Mouse (Mus musculus) forebrain, embryonic 14.5 days (tissue): Measurements from ENCODE around the gene Dach1. TPM values are rescaled to one million over a fixed set of nuclear protein-coding genes. Genes with fewer than 3 reads are reported as not detected.

Experiments used
- ATAC-seq: fragments of 200-750 bp; cut with Nextera tagmentation; 2 replicates; pipeline ENCODE4 v1.8.0; 2017; ENCODE audit warnings: mild to moderate bottlenecking, moderate library complexity
- DNase-seq: peaks from one replicate; pipeline ENCODE4 v3.0.0-alpha.2; 2015; ENCODE audit warnings: low spot score
- H3K27ac ChIP-seq: fragments of 300-500 bp; sonication (generic); 2 replicates; pipeline ENCODE4 v1.5.1; 2014; ENCODE audit warnings: low read depth, mild to moderate bottlenecking, control low read depth, low read length, moderate library complexity
- H3K27me3 ChIP-seq: fragments of 300-500 bp; sonication (generic); replicated peaks from 2 replicates; pipeline ENCODE4 v1.6.1; 2014; ENCODE audit warnings: low read length, control low read depth, mixed read lengths; ENCODE audit not compliant: control insufficient read depth, insufficient read depth
- H3K36me3 ChIP-seq: fragments of 300-500 bp; sonication (generic); 2 replicates; pipeline ENCODE4 v1.6.1; 2014; ENCODE audit warnings: low read length, control low read depth; ENCODE audit not compliant: control insufficient read depth, insufficient read depth
- H3K4me1 ChIP-seq: fragments of 300-500 bp; sonication (generic); 2 replicates; pipeline ENCODE4 v1.6.1; 2014; ENCODE audit warnings: antibody characterized with exemption, low read length, control low read depth; ENCODE audit not compliant: control insufficient read depth, insufficient read depth
- H3K4me2 ChIP-seq: fragments of 300-500 bp; sonication (generic); 2 replicates; pipeline ENCODE4 v1.6.1; 2014; ENCODE audit warnings: mild to moderate bottlenecking, control low read depth, low read length
- H3K4me3 ChIP-seq: fragments of 300-500 bp; sonication (generic); 2 replicates; pipeline ENCODE4 v1.5.1; 2014; ENCODE audit warnings: low read depth, low read length, control low read depth
- H3K9ac ChIP-seq: fragments of 300-500 bp; sonication (generic); 2 replicates; pipeline ENCODE4 v1.6.1; 2014; ENCODE audit warnings: mild to moderate bottlenecking, low read length, control low read depth, moderate library complexity
- H3K9me3 ChIP-seq: fragments of 300-500 bp; sonication (generic); replicated peaks from 2 replicates; pipeline ENCODE4 v1.6.1; 2016; ENCODE audit warnings: low read length, control low read depth, mixed read lengths; ENCODE audit not compliant: control insufficient read depth
- whole genome bisulfite sequencing: fragments of 180-500 bp; shearing (Covaris S2); extraction: QIAGEN DNeasy Blood & Tissue Kit; methylation state at CpG from one replicate; pipeline ENCODE4 v1.1.7; 2014; 5-methylcytosine and 5-hydroxymethylcytosine counted together
- polyA plus RNA-seq: library from polyadenylated mRNA; unstranded; fragments of >200 nt; fragmentation: Nextera tagmentation; extraction: Ambion mirVana; gene quantifications from 2 replicates; pipeline ENCODE4 v1.2.1, GENCODE M21; 2014

Dach1 gene
- polyA plus RNA-seq, 1 experiment from 2014 or later = 10.8 TPM

DNA sequence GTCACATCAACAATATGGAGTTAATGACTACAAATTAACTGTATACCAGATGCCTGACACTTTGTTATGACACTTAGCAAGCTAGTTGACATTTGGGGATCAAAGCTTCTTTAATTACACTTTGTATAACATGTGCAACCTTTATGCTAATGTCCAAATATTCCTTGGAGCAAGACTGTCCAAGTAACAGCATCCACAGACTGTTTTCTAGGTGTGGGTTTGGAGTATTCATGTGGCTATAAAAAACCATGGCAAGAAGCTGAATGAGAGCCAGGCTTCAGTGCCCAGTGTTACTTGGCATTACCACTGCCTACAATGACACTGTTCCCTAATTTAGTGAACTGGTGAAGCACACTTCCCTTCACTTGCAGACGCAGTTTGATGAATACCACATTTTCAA is 46.5 kb downstream of the Dach1 start:
- DNase-seq (peak; percentile 92), ATAC-seq (peak; percentile 95)
- Histone ChIP-seq H3K27me3 (no peaks in the 10 kb centered on the region), H3K4me3 (no peak overlapping the region), H3K27ac (no peak overlapping the region), H3K9me3 (no peaks in the 10 kb centered on the region), H3K9ac (no peak overlapping the region), H3K4me2 (no peak overlapping the region), H3K4me1 (peaks cover 6% of the 10 kb centered on the region; the same call in 1 of the 2 replicates), H3K36me3 (no peaks in the 10 kb centered on the region)
- WGBS = 7% methylated on average over 1 of the region's 1 CpGs

DNA sequence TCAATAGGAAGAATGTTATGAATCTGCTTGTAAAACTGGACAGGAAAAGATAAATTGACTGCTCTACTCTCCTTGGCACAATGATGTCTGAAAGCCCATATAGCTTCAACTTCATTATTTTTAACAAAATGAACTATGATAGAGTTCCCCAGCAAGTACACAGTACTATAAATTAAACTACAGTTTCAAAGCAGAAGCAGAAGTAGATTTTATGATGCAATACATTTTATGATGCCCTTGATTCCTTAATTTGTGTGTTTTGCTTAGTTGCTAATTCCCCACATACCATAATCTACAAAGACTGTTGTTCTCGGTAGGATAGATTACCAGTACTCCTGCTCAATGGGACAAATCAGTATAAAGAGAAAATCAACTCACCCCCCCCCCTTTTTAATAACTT is 52.9 kb downstream of the Dach1 start:
- Histone ChIP-seq H3K4me3 (no peak overlapping the region), H3K36me3 (no peaks in the 10 kb centered on the region), H3K4me2 (no peak overlapping the region), H3K9ac (no peak overlapping the region), H3K9me3 (no peaks in the 10 kb centered on the region), H3K27ac (no peak overlapping the region), H3K27me3 (no peaks in the 10 kb centered on the region), H3K4me1 (peaks cover 4% of the 10 kb centered on the region; the same call in 1 of the 2 replicates)
- ATAC-seq (no peak), DNase-seq (no peak)
- 40% methylated on average over 1 of the region's 1 CpGs for WGBS

DNA sequence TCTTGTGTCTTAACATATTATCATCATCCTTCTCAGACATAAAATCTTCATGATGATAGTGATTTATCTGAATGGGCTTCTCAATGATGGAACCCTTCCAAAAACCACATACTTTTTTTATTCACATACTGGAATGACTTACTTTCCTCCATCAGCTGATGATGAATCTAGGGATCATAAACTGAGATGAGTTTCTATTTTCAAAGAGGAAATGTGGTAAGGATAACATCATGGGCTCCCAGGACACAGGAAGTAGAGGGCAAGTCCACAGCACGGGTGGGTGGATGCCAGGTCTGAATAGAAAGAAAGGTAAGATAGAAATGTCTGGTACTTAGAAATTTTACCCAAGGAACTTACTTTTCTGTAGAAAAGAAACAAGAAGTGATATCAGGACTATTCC is 56.5 kb downstream of the Dach1 start:
- no peak overlapping the region for H3K9ac ChIP-seq
- no peak overlapping the region for H3K27ac ChIP-seq
- no peaks in the 10 kb centered on the region for H3K27me3 ChIP-seq
- H3K4me2 ChIP-seq = no peak overlapping the region
- peaks cover 8% of the 10 kb centered on the region for H3K4me1 ChIP-seq
- ATAC-seq (no peak), DNase-seq (no peak)
- no peaks in the 10 kb centered on the region for H3K36me3 ChIP-seq
- no peak overlapping the region for H3K4me3 ChIP-seq
- no peaks in the 10 kb centered on the region for H3K9me3 ChIP-seq
- WGBS = 58% methylated on average over 1 of the region's 1 CpGs

DNA sequence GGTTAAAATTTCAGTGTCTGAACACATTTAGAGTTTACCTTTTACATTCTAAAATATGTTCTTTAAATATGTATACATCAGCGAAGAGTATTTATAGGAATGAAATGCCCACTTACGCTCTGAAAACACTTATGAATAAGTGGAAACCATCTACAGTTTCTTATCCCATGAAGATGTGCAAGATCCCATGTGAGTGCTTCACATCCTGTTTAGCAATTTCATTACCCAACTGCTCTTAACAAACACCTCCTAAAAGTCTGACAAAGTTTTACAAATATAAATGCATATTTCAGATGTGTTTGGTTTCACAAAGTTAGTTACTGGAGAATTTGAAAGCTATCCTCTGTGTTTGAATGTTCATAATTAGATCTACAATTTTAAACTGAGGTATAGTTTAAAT is 59.6 kb downstream of the Dach1 start:
- H3K36me3 ChIP-seq = no peaks in the 10 kb centered on the region
- WGBS = 81% methylated on average over 2 of the region's 2 CpGs
- no peak overlapping the region for H3K4me2 ChIP-seq
- H3K4me1 ChIP-seq = peaks cover 12% of the 10 kb centered on the region
- no peak overlapping the region for H3K27ac ChIP-seq
- no peak overlapping the region for H3K9ac ChIP-seq
- DNase-seq = no peak
- no peaks in the 10 kb centered on the region for H3K27me3 ChIP-seq
- H3K9me3 ChIP-seq = no peaks in the 10 kb centered on the region
- H3K4me3 ChIP-seq = no peak overlapping the region
- ATAC-seq = no peak

DNA sequence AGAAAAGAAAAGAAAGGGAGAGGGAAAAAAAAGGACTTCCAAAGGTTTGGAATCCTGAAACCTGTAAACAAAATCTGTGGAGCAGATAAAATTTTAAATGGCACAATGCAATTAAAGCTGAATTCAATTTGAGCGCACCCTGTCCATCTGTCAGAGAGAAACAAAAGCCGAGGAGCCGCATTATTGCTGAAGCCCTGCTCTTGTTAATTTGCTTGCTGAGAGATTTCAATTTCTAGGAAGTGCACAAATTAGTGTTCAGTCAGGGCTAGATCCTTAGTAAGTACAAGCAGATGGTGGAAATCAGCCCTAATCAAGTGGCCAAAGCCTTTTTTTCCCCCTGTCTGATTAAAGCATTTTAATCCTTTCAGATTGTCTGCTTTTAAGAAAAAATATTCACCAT is 60.8 kb downstream of the Dach1 start:
- 3% methylated on average over 3 of the region's 3 CpGs for WGBS
- Histone ChIP-seq H3K27ac (no peak overlapping the region), H3K4me3 (no peak overlapping the region), H3K27me3 (no peaks in the 10 kb centered on the region), H3K4me2 (0 out of 2 replicates have a peak overlapping the region, but pooled peaks have one; percentile 12), H3K36me3 (no peaks in the 10 kb centered on the region), H3K4me1 (peaks cover 15% of the 10 kb centered on the region), H3K9me3 (no peaks in the 10 kb centered on the region), H3K9ac (no peak overlapping the region)
- DNase-seq (peak; percentile 94), ATAC-seq (peak; percentile 90)

DNA sequence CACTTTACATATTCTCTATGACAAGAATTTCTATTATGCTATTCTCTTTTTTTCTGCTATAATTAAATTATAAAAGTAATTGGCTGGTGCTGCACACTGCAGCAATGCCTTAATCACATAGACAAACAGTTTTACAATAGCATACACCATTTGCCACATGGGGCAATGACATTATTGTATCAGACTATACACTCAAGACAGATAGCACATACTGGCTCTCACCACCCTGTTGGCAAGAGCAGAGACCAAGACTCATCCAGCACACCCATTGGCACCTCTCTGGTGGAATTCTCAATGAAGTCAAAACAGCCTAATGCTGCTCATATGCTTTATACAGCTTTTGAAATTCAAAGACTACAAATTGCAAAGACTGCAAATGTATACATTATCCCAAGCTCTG is 63.4 kb downstream of the Dach1 start:
- ATAC-seq (no peak; the same call in 1 of the 2 replicates), DNase-seq (no peak)
- Histone ChIP-seq H3K27me3 (no peaks in the 10 kb centered on the region), H3K4me3 (no peak overlapping the region), H3K4me2 (no peak overlapping the region), H3K4me1 (peaks cover 15% of the 10 kb centered on the region), H3K36me3 (no peaks in the 10 kb centered on the region), H3K9me3 (no peaks in the 10 kb centered on the region), H3K9ac (no peak overlapping the region), H3K27ac (no peak overlapping the region)

DNA sequence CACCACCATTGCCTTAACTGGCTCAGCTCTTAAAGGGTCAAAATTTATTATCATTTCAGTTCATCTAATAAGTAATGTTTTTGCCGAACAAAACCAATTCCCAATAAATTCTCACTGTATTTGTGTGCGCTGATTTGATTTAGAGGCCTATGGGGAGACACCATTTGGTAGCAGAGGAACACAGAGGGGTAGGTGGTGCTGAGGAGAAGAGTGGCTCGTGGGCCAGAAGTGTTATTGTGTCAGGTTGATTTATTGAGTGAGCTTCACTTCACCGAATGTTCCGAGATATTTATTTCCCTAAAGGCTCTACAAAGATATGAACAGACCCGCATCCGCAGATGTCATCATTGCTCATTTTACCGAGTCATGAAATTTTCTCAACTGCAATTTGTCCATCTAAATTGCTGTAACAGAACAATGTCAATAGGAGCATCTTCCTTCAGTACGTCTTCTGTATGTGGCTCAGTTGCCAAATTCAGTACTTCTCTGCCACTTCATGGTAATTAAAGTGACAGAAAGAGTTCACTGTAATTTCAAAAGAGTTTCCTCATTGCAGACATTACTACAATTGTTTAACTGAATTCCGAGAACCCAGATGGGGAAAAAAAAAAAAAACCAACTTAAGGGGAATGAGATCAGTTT is 65.1 kb downstream of the Dach1 start:
- H3K9me3 ChIP-seq = no peaks in the 10 kb centered on the region
- DNase-seq (no peak), ATAC-seq (no peak)
- WGBS = 72% methylated on average over 10 of the region's 10 CpGs
- H3K4me3 ChIP-seq = no peak overlapping the region
- H3K27ac ChIP-seq = no peak overlapping the region
- no peaks in the 10 kb centered on the region for H3K36me3 ChIP-seq
- peaks cover 15% of the 10 kb centered on the region for H3K4me1 ChIP-seq
- no peak overlapping the region for H3K9ac ChIP-seq
- no peak overlapping the region for H3K4me2 ChIP-seq
- H3K27me3 ChIP-seq = no peaks in the 10 kb centered on the region

DNA sequence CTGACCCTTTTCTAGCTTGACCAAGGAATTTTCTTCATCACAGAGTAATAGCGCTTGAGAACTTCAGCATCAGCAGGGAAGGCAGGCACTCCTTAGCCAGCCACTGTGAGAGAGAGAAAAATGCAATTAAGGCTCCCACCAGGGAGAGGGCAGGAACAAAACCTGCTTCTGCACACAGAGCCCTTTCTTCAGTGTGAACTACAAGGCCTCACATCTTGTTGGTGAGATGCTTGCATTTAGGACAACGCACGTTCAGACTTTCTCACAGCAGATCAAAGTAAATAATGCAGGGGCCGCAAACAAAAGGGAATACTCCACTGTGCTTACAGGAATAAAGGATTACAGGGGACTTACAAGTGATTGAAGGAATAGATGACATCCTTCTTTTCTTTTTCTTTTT is 74.3 kb downstream of the Dach1 start:
- Histone ChIP-seq H3K4me2 (no peak overlapping the region), H3K9me3 (no peaks in the 10 kb centered on the region), H3K4me1 (no peaks in the 10 kb centered on the region), H3K27me3 (no peaks in the 10 kb centered on the region), H3K27ac (no peak overlapping the region), H3K4me3 (no peak overlapping the region), H3K9ac (no peak overlapping the region), H3K36me3 (no peaks in the 10 kb centered on the region)
- ATAC-seq (peak; percentile 87; the same call in 1 of the 2 replicates), DNase-seq (peak; percentile 60)
- 4% methylated on average over 4 of the region's 4 CpGs for WGBS

DNA sequence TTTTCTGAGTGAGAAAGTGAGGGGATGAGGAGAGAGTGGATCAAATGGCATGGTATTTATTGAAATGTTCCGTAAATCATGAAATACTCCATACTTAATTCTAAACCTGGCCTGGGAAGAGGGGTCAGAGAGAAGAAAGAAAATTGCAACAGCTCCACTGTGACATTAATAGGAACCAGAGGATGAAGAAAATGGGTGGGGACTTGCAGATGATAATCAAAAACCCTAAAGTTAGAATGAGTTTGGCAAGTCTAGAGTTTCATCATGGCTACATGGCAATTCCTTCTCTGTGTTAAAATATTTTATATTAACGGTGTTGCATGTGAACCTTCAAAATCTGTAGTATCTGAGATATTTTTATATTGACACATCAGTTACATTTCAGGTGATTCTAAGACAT is 80.3 kb downstream of the Dach1 start:
- no peak overlapping the region for H3K9ac ChIP-seq
- no peak overlapping the region for H3K4me2 ChIP-seq
- ATAC-seq (no peak), DNase-seq (no peak)
- H3K9me3 ChIP-seq = no peaks in the 10 kb centered on the region
- H3K27ac ChIP-seq = no peak overlapping the region
- no peaks in the 10 kb centered on the region for H3K4me1 ChIP-seq
- WGBS = 95% methylated on average over 2 of the region's 2 CpGs
- H3K36me3 ChIP-seq = no peaks in the 10 kb centered on the region
- H3K27me3 ChIP-seq = no peaks in the 10 kb centered on the region
- H3K4me3 ChIP-seq = no peak overlapping the region
